Mouse (Mus musculus): Measurements from ENCODE around the gene Tor3a. TPM values are rescaled to one million over a fixed set of nuclear protein-coding genes. Genes with fewer than 3 reads are reported as not detected.

Gene Tor3a
- total and polyA plus RNA-seq, 3 experiments: 2.5 to 3.1 (median 2.6) TPM

DNA sequence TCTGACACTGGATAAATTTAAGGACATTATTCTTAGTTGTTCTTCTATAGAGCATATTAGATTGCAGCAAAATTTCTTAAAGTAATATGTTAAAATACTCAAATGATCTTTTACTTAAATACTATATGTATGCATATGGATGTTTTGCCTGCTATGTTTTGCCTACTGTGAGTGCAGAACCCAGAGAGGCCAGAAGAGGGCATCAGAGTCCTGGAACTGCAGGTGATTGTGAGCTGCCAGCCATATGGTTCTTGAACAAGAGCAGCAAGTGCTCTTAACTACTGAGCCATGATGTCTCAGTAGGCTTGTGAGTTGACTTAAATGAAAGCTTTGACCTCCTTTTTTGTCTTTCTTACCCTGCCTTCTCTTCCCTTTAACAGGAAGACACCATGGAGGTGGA lies 43.2 kb downstream of the Tor3a start:
- Histone ChIP-seq H3K27me3 (ENCODE audit: insufficient read depth, low read length) (no peaks in the 10 kb centered on the region), H3K36me3 (replicated peaks) (peaks cover 76% of the 10 kb centered on the region), H3K4me1 (ENCODE audit: insufficient read depth, low read depth, low read length) (no peaks in the 10 kb centered on the region), H3K4me3 (ENCODE audit: low read depth, low read length) (no peak overlapping the region), H3K9me3 (replicated peaks) (no peaks in the 10 kb centered on the region)
- DNase-seq (ENCODE audit: low spot score) (no peak), ATAC-seq (ENCODE audit: extremely low read depth, insufficient number of reproducible peaks, low FRiP score, poor library complexity, severe bottlenecking) (no peak)
- no peak for TF ChIP-seq CTCF (IDR thresholded peaks at IDR 0.05; ENCODE audit: low read depth, low read length)

DNA sequence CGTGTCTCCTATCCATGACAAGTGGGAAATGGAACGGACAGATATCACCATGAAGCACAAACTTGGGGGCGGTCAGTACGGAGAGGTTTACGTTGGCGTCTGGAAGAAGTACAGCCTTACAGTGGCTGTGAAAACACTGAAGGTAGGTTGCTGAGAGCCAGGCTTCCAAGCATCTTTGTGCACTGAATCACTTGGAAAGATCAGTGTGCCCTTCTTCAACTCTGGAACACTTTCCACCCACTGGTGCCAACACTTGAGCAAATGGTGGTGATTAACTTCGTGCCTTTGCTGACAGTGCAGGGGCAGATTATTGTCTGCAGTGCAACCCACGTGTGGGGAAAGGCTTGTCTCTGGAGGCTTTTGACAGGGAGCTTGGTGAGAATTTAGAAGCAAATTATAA lies 44.2 kb downstream of the Tor3a start:
- H3K9me3 ChIP-seq (replicated peaks): no peaks in the 10 kb centered on the region
- TF ChIP-seq POLR2AphosphoS5 (IDR thresholded peaks at IDR 0.05; ENCODE audit: insufficient replicate concordance, low read depth, low read length) (no peak), CTCF (IDR thresholded peaks at IDR 0.05; ENCODE audit: low read depth, low read length) (no peak; the same call in 1 of the 2 replicates), GATA1 (IDR thresholded peaks at IDR 0.05; ENCODE audit: borderline replicate concordance, low read length) (no peak), GATA2 (IDR thresholded peaks at IDR 0.05; ENCODE audit: borderline replicate concordance, low read depth, low read length) (no peak), TAL1 (conservative IDR thresholded peaks at IDR 0.05; ENCODE audit: low read depth, low read length) (no peak)
- H3K27me3 ChIP-seq (ENCODE audit: insufficient read depth, low read length): no peaks in the 10 kb centered on the region
- H3K4me1 ChIP-seq (ENCODE audit: insufficient read depth, low read depth, low read length): no peaks in the 10 kb centered on the region
- H3K4me3 ChIP-seq (ENCODE audit: low read depth, low read length): no peak overlapping the region
- DNase-seq (ENCODE audit: low spot score) (no peak), ATAC-seq (ENCODE audit: extremely low read depth, insufficient number of reproducible peaks, low FRiP score, poor library complexity, severe bottlenecking) (no peak)
- H3K36me3 ChIP-seq (replicated peaks): peaks cover 74% of the 10 kb centered on the region

DNA sequence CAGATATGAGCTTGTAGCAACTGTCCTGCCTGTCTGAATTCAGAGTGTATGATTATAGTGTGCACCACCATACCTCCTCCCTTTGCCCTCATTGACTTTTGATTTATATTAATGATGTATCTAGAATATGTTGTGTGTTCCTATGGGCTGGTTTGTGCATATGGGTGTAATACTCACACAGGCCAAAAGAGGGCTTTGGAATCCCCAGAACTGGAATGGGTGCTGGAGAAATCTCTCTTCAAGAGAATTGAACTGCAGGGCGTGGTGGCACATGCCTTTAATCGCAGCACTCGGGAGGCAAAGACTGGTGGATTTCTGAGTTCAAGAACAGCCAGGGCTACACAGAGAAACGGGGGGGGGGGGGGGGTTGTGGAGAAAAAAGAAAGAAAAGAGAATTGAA lies 47.4 kb downstream of the Tor3a start:
- H3K9me3 ChIP-seq (replicated peaks): no peaks in the 10 kb centered on the region
- no peak overlapping the region for H3K4me3 ChIP-seq (ENCODE audit: low read depth, low read length)
- no peaks in the 10 kb centered on the region for H3K4me1 ChIP-seq (ENCODE audit: insufficient read depth, low read depth, low read length)
- peaks cover 67% of the 10 kb centered on the region for H3K36me3 ChIP-seq (replicated peaks)
- no peak for TF ChIP-seq GATA1 (IDR thresholded peaks at IDR 0.05; ENCODE audit: borderline replicate concordance, low read length)
- no peak for TF ChIP-seq GATA2 (IDR thresholded peaks at IDR 0.05; ENCODE audit: borderline replicate concordance, low read depth, low read length)
- no peaks in the 10 kb centered on the region for H3K27me3 ChIP-seq (ENCODE audit: insufficient read depth, low read length)
- DNase-seq (ENCODE audit: low spot score) (no peak), ATAC-seq (ENCODE audit: extremely low read depth, insufficient number of reproducible peaks, low FRiP score, poor library complexity, severe bottlenecking) (no peak)

DNA sequence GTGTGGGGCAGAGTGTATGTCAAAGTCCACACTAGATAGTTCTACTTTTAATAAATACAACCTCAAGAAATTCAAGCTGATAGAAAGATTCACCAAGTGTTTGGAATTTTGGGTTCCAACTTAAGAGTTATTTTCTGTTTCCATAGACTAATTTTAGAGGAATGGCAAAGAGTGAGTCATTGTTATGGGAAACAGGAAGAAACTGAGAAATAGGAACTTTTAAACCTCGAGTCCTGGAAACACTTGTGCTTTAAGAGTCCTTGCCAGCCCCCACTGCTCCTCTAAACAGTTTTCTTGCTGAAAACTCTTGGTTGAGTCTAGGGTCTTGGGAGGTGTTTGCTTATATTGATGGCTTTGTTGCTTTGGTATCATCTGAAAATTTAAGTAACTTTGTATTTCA lies 49.9 kb downstream of the Tor3a start:
- peaks cover 58% of the 10 kb centered on the region for H3K36me3 ChIP-seq (replicated peaks)
- DNase-seq (ENCODE audit: low spot score) (no peak), ATAC-seq (ENCODE audit: extremely low read depth, insufficient number of reproducible peaks, low FRiP score, poor library complexity, severe bottlenecking) (no peak)
- no peak overlapping the region for H3K4me3 ChIP-seq (ENCODE audit: low read depth, low read length)
- no peaks in the 10 kb centered on the region for H3K4me1 ChIP-seq (ENCODE audit: insufficient read depth, low read depth, low read length)
- H3K27me3 ChIP-seq (ENCODE audit: insufficient read depth, low read length): no peaks in the 10 kb centered on the region
- TF ChIP-seq POLR2AphosphoS5 (IDR thresholded peaks at IDR 0.05; ENCODE audit: insufficient replicate concordance, low read depth, low read length): no peak
- TF ChIP-seq CTCF (IDR thresholded peaks at IDR 0.05; ENCODE audit: low read depth, low read length): no peak
- no peak for TF ChIP-seq TAL1 (conservative IDR thresholded peaks at IDR 0.05; ENCODE audit: low read depth, low read length)
- no peak for TF ChIP-seq GATA2 (IDR thresholded peaks at IDR 0.05; ENCODE audit: borderline replicate concordance, low read depth, low read length)
- no peak for TF ChIP-seq GATA1 (IDR thresholded peaks at IDR 0.05; ENCODE audit: borderline replicate concordance, low read length)
- H3K9me3 ChIP-seq (replicated peaks): no peaks in the 10 kb centered on the region

DNA sequence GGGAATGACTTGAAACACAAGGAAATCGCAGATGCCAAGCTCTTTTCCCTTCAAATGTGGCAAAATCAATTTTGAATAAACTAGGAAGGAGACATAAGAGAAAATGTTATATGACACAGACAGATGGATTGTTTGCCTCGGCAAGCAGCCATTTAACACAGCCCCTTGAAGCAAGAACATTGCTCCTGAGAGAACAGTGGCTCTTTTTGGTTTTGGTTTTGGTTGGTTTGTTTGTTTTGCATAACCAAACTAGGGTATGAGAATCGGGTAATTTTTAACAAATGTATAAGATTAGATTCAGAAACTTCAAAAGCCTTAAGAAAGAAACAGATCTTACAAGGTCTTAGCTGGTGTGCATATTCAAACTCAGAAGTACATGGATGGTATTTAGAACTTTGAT lies 53.2 kb downstream of the Tor3a start:
- Histone ChIP-seq H3K27me3 (ENCODE audit: insufficient read depth, low read length) (no peaks in the 10 kb centered on the region), H3K9me3 (replicated peaks) (no peaks in the 10 kb centered on the region), H3K36me3 (replicated peaks) (peaks cover 48% of the 10 kb centered on the region), H3K4me1 (ENCODE audit: insufficient read depth, low read depth, low read length) (peaks cover 20% of the 10 kb centered on the region), H3K4me3 (ENCODE audit: low read depth, low read length) (no peak overlapping the region)
- TF ChIP-seq GATA2 (IDR thresholded peaks at IDR 0.05; ENCODE audit: borderline replicate concordance, low read depth, low read length): no peak
- TF ChIP-seq TAL1 (conservative IDR thresholded peaks at IDR 0.05; ENCODE audit: low read depth, low read length): no peak
- TF ChIP-seq GATA1 (IDR thresholded peaks at IDR 0.05; ENCODE audit: borderline replicate concordance, low read length): no peak
- TF ChIP-seq POLR2AphosphoS5 (IDR thresholded peaks at IDR 0.05; ENCODE audit: insufficient replicate concordance, low read depth, low read length): no peak
- no peak for TF ChIP-seq CTCF (IDR thresholded peaks at IDR 0.05; ENCODE audit: low read depth, low read length)
- DNase-seq (ENCODE audit: low spot score) (no peak), ATAC-seq (ENCODE audit: extremely low read depth, insufficient number of reproducible peaks, low FRiP score, poor library complexity, severe bottlenecking) (no peak)

DNA sequence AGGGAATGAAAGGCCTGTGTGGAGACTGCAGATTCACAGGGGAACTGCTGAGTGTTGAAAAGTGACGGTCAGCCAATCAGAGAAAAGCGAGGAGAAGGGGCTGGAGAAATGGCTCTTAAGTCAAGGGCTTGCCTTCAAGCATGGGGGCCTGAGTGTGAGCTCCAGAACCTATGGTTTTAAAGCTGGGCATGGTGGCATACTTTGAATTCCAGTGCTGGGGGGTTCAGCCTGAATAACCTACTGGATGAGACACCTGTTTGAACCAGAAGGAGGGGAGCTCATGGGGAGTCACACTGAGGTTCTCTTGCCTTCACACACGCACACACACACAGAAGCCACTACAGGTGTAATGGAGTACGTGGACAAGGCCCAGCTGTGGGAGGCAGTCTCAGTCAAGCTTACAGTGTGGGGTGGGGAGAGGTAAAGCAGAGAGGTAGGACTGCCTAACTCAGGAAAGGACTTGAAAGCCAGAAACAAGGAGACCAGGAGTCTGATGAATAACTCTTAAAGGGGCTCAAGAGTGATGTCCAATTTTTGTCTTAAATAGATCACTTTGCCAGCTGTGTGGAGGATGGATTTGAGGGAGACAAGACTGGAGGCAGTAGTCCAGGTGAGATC lies 53.8 kb downstream of the Tor3a start:
- Histone ChIP-seq H3K4me1 (ENCODE audit: insufficient read depth, low read depth, low read length) (peaks cover 26% of the 10 kb centered on the region), H3K36me3 (replicated peaks) (peaks cover 45% of the 10 kb centered on the region)
- DNase-seq (ENCODE audit: low spot score): no peak

DNA sequence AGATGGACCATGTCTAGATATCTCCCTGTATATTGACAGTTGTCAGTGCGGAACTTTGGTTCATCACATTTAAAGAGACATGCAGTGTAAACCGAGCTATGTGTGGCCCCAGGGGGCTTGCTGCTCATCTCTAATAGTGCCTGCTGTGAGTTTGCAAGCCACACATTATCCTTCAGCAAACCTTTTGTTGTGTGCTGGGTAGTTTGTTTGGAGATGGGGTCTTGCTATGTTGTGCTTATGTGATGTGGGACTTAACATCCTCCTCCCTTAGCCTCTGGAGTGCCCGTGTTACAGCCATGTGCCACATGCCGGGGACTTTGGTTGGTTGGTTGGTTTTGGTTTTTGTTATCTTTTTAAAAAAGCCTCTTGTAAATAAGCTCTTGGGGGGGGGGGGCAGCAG lies 56.3 kb downstream of the Tor3a start:
- Histone ChIP-seq H3K4me3 (ENCODE audit: low read depth, low read length) (no peak overlapping the region), H3K27me3 (ENCODE audit: insufficient read depth, low read length) (no peaks in the 10 kb centered on the region), H3K4me1 (ENCODE audit: insufficient read depth, low read depth, low read length) (peaks cover 36% of the 10 kb centered on the region), H3K9me3 (replicated peaks) (no peaks in the 10 kb centered on the region), H3K36me3 (replicated peaks) (peaks cover 34% of the 10 kb centered on the region)
- ATAC-seq (ENCODE audit: extremely low read depth, insufficient number of reproducible peaks, low FRiP score, poor library complexity, severe bottlenecking) (no peak), DNase-seq (ENCODE audit: low spot score) (no peak)
- TF ChIP-seq POLR2AphosphoS5 (IDR thresholded peaks at IDR 0.05; ENCODE audit: insufficient replicate concordance, low read depth, low read length) (no peak), GATA2 (IDR thresholded peaks at IDR 0.05; ENCODE audit: borderline replicate concordance, low read depth, low read length) (no peak), CTCF (IDR thresholded peaks at IDR 0.05; ENCODE audit: low read depth, low read length) (no peak)

More for the DNA sequence above, 53.8 kb downstream of the Tor3a start:
- Histone ChIP-seq H3K27me3 (ENCODE audit: insufficient read depth, low read length) (no peaks in the 10 kb centered on the region), H3K9me3 (replicated peaks) (no peaks in the 10 kb centered on the region), H3K4me3 (ENCODE audit: low read depth, low read length) (no peak overlapping the region)
- TF ChIP-seq TAL1 (conservative IDR thresholded peaks at IDR 0.05; ENCODE audit: low read depth, low read length) (no peak), GATA1 (IDR thresholded peaks at IDR 0.05; ENCODE audit: borderline replicate concordance, low read length) (no peak), GATA2 (IDR thresholded peaks at IDR 0.05; ENCODE audit: borderline replicate concordance, low read depth, low read length) (no peak), POLR2AphosphoS5 (IDR thresholded peaks at IDR 0.05; ENCODE audit: insufficient replicate concordance, low read depth, low read length) (no peak), CTCF (IDR thresholded peaks at IDR 0.05; ENCODE audit: low read depth, low read length) (no peak)
- no peak for ATAC-seq (ENCODE audit: extremely low read depth, insufficient number of reproducible peaks, low FRiP score, poor library complexity, severe bottlenecking)
